Mouse (Mus musculus): ENCODE data around the gene E130309D02Rik. TPM values are rescaled to one million over a fixed set of nuclear protein-coding genes. Genes with fewer than 3 reads are reported as not detected.

E130309D02Rik gene
- total RNA-seq, 4 experiments from 2014 or later, result 21.7 to 24.7 (median 23.3) TPM

DNA sequence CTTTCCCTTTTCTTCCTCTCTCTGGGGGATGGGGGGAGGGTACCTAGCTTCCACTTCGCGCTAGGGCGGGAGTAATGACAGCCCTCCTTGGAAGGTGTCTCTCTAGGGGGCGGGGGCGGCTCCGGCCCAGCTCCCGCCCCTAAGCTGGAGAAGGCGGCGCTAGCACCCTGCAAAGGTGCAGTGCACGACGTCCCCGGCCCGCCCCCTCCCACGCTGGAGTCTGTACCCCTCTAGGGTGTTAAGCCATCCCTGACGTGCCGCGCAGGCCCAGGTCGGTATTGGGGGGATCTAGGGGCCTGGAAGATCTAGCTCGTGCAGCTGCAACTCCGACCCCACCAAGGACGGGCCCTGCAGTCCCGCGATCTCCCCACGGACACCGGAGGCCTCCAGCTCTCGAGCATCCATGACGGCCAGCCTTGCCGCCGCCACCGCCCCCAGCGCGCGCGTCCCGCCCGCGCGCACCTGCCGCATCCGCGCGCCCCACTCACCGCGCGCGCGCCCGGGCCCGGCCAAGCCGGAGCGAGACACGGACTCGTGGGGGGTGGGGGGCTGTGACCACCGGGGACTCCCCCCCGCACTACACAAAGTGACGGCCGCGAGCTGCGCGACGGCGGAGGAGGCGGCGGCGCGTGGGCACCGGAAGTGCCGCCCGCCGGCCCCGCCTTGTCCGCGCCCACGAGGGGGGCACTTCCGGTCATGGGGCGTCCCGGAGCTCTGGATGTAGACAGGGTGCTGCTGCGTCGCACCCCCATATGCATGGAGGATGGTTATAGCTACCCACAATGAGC, 45.6 kb downstream of the E130309D02Rik start, which contains the start of gene Zfp316:
Zfp316 (minus strand) TSS at position 660 of the 788 bp plus-strand sequence.
- DNase-seq (ENCODE audit: low spot score in 2 of 2), result peak; percentile 59 to 69

DNA sequence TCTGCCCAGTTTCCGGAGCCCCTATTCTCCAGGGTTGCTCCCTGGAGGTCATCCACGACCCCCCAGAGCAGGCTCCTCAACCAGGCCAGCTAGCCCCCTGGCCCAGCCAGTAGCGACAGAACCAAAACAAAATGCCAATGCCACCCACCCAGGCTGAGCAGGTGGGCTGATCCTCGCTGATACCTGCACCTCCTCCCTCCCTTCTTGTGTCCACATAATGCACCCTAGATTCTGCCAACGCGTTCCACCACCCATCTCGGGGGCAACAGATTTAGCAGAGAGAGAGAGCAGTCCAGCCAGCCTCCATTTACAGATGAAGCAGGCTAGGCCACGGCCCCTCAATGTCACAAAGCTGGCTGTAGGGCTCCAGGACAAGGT, 46.2 kb downstream of the E130309D02Rik start:
- peak in 1 of 2 experiments; percentile 30 for DNase-seq (ENCODE audit: low spot score in 2 of 2)

DNA sequence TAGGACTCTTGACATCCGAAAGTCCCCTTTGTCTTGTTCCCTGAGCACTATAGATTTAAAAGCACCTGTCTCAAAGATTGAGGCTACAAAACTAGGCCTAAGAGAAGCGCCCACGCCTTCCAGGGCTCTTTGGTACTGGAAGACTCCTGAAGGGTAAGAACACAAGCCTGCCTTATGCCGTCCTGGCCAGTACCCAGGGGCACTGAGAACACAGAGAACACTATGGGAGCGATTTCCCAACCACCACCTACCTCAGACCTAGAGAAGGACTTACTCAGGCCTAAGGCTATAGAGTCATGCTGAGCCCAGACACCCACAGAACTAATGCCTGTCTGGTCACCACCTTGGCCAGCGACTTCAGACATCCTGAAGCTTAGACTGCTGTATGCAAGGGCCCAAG, 48.4 kb downstream of the E130309D02Rik start:
- no peak for DNase-seq (ENCODE audit: low spot score in 2 of 2)

DNA sequence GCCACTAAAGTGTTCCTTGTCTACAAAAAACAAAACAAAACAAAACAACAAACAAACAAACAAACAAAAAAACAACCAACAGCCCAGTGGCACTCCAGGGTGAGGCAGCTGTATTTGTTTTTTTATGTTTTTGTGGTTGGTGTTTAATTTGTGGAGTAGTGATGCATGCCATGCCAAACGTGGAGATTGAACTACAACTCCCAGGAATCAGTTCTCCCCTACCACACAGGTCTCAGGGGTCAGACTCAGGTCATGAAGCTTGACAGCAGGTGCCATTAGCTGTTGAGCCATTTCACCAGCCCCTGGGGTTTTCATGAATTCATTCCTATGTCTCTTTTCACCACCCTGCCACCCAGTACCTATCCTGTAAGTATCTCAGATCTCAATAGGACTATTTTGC, 49.8 kb downstream of the E130309D02Rik start:
- DNase-seq (ENCODE audit: low spot score in 2 of 2), result no peak

DNA sequence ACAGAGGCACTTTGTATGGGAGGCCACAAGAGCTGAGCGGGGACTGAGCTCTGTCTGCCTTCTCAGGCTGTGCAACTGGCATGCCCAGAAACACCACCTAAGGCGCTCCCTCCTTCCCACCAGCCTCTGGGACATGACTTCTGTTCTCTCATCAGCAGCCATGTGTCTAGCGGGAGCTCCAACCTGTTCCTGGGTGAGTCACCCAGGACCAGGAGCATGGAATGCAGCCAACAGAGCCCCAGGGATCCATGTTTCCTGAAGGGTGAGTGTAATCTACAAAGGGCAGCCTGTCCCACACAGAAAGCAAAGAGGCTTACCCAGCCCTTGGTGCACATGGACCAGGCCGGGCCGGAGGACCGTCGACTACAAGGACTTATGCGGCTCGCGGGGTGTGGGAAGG, 50.5 kb downstream of the E130309D02Rik start:
- peak in 1 of 2 experiments; percentile 46 for DNase-seq (ENCODE audit: low spot score in 2 of 2)

DNA sequence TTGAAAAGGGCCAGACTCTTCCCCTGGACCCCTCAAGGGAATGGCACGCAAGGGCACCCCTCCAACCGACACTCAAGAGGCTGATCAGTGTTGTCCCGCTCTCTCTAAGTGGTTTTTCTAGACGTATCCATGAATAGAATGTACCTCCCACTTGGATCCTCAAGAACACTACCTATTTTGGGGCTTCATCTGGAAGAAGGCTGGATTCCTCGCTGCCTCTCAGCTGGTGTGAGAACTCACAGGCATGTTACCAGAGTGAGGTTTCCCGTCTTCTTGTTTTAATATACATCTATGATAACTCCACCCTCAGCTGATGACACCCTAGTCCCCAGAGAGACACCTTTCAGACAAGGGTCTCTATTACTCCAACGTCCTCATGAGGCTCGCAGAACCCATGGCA, 53.5 kb downstream of the E130309D02Rik start:
- peak in 1 of 2 experiments; percentile 58 for DNase-seq (ENCODE audit: low spot score in 2 of 2)

DNA sequence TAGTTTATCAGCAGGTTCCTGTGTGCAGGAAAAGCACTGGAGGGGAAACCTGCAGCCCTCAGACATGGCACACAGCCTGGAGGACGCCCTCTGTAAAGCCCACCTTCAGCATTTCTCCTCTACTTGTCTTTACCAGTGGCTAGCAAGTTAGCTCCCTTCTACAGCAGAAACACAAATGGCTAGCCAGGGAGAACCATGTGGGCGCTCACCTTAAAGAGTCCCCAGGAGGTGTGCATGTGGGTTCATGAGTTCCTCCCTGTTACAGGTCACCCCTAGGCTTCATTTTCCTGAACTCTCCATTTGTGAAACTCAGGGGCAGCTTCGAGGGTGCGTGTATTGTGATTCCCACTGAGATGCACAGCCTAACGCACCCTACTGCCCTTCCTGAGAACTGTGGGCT, 59.4 kb downstream of the E130309D02Rik start:
- DNase-seq (ENCODE audit: low spot score in 2 of 2), result no peak

DNA sequence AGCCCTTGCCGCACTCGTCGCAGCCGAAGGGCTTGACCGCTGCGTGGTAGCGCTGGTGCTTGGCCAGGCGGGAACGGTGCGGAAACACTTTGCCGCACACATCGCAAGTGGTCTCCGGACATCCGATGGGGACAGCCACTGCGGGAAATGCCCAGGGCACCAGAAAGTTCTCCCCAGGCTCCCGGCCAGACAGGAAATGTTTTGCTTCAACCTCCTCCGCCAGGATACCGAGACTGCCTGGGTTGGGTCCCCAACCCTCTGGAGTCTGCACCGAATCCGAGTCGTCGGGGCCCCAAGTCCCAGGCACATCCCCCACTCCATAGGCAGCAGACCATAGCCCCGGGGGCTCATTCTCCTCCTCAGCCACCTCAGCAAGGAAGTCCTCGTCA, 60.0 kb downstream of the E130309D02Rik start:
- no peak for DNase-seq (ENCODE audit: low spot score in 2 of 2)

DNA sequence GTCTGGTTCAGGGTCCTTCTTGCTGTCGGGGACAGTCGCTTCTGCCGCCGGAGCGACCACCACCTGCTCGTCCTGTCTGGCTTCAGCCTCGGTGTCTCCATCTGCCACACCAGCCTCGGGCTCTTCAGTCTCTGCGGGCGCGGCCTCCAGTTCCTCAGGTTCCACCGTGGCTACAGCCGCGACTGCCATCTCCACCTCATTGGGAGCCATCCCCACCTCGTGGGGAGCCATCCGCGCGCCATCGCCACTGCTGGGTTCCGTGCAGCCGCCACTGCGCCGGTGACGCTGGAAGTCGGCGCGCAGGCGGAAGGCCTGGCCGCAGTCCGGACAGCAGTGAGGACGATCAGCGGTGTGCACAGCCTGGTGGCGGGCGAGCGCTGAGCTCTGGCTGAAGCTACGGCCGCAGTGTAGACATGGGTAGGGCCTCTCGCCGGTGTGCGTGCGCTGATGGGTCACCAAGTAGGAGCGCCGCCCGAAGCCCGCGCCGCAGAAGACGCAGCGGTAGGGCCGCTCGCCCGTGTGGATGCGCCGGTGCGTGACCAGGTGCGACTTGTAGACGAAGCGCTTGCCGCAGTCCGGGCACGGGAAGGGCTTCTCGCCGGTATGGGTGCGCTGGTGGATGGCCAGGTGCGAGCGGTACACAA, 60.6 kb downstream of the E130309D02Rik start:
- DNase-seq (ENCODE audit: low spot score in 2 of 2), result no peak

DNA sequence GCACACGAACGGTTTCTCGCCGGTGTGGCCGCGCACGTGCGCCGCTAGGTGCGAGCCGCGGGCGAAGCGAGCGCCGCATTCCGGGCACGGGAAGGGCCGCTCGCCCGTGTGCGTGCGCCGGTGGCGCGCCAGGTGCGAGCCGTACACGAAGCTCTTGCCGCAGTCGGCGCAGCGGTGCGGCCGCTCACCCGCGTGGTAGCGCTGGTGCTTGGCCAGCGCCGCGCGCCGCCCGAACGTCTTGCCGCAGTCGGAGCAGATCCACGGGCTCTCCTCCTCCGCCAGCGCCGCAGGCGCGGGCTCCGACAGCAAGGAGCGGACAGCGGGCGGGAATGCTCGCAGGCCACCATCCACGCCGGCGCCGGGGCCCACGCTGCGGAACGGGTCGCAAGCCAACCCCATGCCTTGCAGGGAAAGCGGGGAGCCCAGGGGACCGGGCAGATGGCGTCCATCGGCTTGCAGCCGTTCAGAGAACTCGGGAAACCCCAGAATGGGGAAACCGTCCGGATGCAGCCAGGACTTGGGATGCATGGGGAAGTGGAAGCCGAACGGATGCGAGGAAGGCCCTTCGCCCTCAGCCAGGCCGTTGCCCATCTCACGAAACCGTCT, 61.2 kb downstream of the E130309D02Rik start:
- DNase-seq (ENCODE audit: low spot score in 2 of 2), result peak in 1 of 2 experiments; percentile 32

DNA sequence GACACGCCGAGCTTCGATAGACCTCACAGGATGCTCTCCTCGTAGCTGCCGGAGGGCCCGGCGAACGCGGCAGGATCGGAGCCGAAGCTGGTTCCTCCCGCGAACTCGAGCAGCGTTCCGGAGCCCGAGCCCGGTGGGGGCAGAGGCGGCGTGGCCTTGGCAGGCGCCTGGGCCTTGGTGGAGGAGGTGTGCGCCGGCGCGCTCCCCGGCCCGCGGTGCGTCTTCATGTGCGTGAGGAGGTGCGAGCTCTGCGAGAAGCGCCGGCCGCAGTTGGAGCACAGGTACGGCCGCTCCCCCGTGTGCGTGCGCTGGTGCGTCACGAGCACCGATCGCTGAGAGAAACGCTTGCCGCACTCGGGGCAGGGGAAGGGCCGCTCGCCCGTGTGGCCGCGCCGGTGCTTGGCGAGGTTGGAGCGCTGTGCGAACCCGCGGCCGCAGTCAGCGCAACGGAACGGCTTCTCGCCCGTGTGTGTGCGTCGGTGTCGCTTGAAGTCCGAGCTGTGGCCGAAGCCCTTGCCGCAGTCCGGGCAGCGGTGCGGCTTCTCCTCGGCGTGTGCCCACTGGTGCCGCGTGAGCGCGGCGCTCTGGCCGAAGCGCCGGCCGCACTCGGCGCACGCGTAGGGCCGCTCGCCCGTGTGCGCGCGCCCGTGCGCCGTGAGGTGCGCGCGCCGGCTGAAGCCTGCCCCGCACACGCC, 61.8 kb downstream of the E130309D02Rik start:
- no peak for DNase-seq (ENCODE audit: low spot score in 2 of 2)

DNA sequence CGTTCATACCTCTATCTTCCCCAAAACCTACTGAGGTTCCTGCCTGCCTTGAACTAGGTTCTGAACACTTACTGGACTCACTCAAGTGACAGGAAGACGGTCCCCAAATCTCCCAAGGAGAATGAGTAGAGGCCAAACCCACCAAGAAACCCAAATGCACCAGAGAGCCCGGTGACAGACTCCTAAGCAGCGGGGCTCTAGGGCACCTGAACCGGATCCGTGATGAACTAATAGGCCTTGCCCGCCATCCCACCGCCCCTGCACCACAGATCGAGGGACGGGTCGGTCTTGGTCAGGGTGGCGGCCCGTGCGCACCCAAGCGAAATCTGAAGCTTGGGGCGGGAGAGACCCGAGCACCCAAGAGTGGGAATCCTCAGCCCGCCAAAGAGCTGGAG, 62.4 kb downstream of the E130309D02Rik start:
- no peak for DNase-seq (ENCODE audit: low spot score in 2 of 2)

DNA sequence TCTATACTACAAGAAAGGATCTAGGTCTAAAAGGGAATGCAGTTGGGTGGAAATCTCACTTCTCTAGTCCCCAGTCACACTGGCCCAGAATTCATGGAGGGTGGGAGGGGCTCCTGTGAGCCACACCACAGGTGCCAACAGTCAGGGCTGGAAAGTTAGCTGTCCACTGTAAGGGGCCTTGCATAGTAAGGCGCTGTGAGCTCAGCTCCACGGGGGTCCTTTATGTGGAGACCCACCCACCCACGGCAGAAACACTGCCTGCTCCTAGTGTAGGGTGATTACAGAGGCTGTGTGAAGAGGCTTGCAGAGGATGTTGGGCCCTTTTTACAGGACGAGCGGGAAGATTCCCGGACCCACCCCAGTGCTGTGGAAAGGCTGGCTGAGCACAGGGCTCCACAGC, 63.1 kb downstream of the E130309D02Rik start:
- DNase-seq (ENCODE audit: low spot score in 2 of 2), result no peak

Other genes starting within 250 kb of the E130309D02Rik start
- 10 to 100 TPM; 42.4 to 47.3 (median 45.2) TPM for gene Rnf216, start 202.4 kb downstream of the E130309D02Rik start, total RNA-seq (2022)
- under 1 TPM; 0.07 to 0.21 (median 0.14) TPM for gene Olfr718-ps1, start 167.8 kb downstream of the E130309D02Rik start, total RNA-seq (2022)
- 10 to 100 TPM; 12.0 to 15.0 (median 13.5) TPM for gene Rbak, start 134.6 kb downstream of the E130309D02Rik start, total RNA-seq (2022)
- not detected for gene Spdye4b, start 134.3 kb downstream of the E130309D02Rik start, total RNA-seq (2022)
- gene Spdye4a, start 88.5 kb downstream of the E130309D02Rik start, total RNA-seq (2022), result not detected
- 10 to 100 TPM; 26.9 to 31.8 (median 31.4) TPM for gene Zfp12, start 80.2 kb downstream of the E130309D02Rik start, total RNA-seq (2022)
- gene Zfp316, start 45.3 kb downstream of the E130309D02Rik start, total RNA-seq (2022), result 10 to 100 TPM; 24.1 to 26.8 (median 24.5) TPM
- 1 to 10 TPM; 4.0 to 4.7 (median 4.3) TPM for gene Zfp853, start 21.7 kb downstream of the E130309D02Rik start, total RNA-seq (2022)
- 10 to 100 TPM; 43.1 to 44.4 (median 44.0) TPM for gene Zdhhc4, start 13.9 kb upstream of the E130309D02Rik start, total RNA-seq (2022)
- gene Grid2ip, start 42.0 kb upstream of the E130309D02Rik start, total RNA-seq (2022), result 1 to 10 TPM; 3.1 to 4.6 (median 3.6) TPM
- 10 to 100 TPM; 32.1 to 39.5 (median 34.3) TPM for gene Kdelr2, start 88.5 kb upstream of the E130309D02Rik start, total RNA-seq (2022)
- gene Daglb, start 149.2 kb upstream of the E130309D02Rik start, total RNA-seq (2022), result 10 to 100 TPM; 33.6 to 41.6 (median 36.8) TPM
- 100 to 1,000 TPM; 369 to 406 (median 382) TPM for gene Rac1, start 212.7 kb upstream of the E130309D02Rik start, total RNA-seq (2022)